Mouse (Mus musculus): ENCODE results near the gene Gfpt1.

Gfpt1 gene

GRCm38 (mm10) chr6:87133966-87134546, 91.4 kb downstream of the Gfpt1 start:
- no peak for DNase-seq (ENCODE audit: low spot score in 2 of 2)

DNA sequence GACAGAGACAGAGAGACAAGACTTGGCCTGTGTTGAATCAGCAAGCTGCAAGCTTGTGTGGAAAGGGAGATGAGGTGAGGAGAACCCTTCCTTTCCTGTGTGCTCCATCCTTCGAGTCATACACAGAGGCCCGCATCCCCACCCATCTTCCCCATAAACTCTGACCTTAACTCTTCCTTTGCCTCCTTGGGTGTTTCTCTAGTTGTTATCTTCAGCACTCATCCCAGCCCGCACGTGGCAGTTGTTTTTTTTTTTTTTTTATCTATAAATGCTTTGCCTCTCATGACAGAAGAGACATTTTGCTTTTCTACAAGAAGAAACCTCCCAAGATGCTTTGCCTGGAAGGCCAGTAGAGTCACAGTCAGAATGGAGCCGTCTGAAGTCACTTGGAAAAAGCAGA, 95.8 kb downstream of the Gfpt1 start:
- no peak for DNase-seq (ENCODE audit: low spot score in 2 of 2)

DNA sequence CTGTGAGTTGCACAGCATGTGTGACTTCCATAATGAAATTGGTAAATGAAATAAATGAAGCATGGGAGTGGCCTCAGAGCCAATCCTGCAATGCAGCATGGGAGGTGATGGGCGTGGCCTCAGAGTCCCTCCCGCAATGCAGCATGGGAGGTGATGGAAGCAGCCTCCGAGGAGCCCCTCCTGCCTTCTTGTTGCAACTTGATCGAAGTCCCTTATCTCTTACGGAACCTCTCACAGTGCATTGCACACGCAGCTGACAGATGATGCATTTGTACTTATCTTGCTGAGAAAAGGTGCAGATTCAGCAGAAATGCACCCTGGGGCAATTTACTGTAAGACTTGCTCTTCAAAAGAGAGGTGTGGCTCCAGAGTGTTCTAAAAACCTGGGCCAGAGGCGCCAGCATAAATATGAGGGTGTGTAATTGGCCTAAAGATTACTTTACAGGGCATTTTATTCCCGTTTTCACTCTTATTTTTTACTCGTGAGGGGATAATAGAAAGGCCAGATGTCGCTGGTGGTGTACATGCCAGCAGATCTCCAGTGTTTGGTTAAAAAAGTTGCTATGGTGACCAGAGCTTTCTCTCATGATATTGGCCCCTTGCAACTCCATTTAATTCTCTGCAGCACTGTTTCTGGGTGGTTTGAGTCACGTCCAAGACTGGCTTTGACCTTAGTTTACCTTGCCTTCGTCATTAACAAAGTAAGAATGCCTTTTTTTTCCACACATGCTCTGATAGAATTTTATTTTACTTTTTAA, 97.3 kb downstream of the Gfpt1 start:
- DNase-seq (ENCODE audit: low spot score in 2 of 2) = no peak
